Mouse (Mus musculus): ENCODE results near the gene Exoc8. TPM values are rescaled to one million over a fixed set of nuclear protein-coding genes. Genes with fewer than 3 reads are reported as not detected.

Gene Exoc8
- total RNA-seq, 2 experiments from 2014 or later, result 8.9 to 16.1 TPM

GRCm38 (mm10) chr8:124860188-124860587 is 37.3 kb downstream of the Exoc8 start:
- ATAC-seq (ENCODE audit: poor library complexity, severe bottlenecking), result no peak

- ATAC-seq (ENCODE audit: poor library complexity, severe bottlenecking), result peak; percentile 33; the same call in 1 of the 2 replicates
Observed at GRCm38 (mm10) chr8:124859466-124859865, 38.0 kb downstream of the Exoc8 start.

- no peak for ATAC-seq (ENCODE audit: poor library complexity, severe bottlenecking)
Observed at GRCm38 (mm10) chr8:124853511-124853910, 44.0 kb downstream of the Exoc8 start.

GRCm38 (mm10) chr8:124845573-124845972 is 51.9 kb downstream of the Exoc8 start:
- no peak for ATAC-seq (ENCODE audit: poor library complexity, severe bottlenecking)

- no peak for ATAC-seq (ENCODE audit: poor library complexity, severe bottlenecking)
Observed at GRCm38 (mm10) chr8:124845131-124845530, 52.4 kb downstream of the Exoc8 start.

Other genes starting within 250 kb of the Exoc8 start
- 6.2 and 7.5 TPM in 2 replicates for gene 2310022B05Rik, start 234.3 kb downstream of the Exoc8 start, total RNA-seq (2015)
- gene 2310022B05Rik, start 234.3 kb downstream of the Exoc8 start, total RNA-seq (2017), result 1.6 and 2.1 TPM in 2 replicates
- 34.0 and 47.9 TPM in 2 replicates for gene Ttc13, start 175.7 kb downstream of the Exoc8 start, total RNA-seq (2015)
- 32.7 and 36.7 TPM in 2 replicates for gene Ttc13, start 175.7 kb downstream of the Exoc8 start, total RNA-seq (2017)
- gene Arv1, start 175.6 kb downstream of the Exoc8 start, total RNA-seq (2015), result 4.6 and 5.3 TPM in 2 replicates
- gene Arv1, start 175.6 kb downstream of the Exoc8 start, total RNA-seq (2017), result 0.92 and 1.5 TPM in 2 replicates
- 0.98 and 1.3 TPM in 2 replicates for gene Fam89a, start 145.9 kb downstream of the Exoc8 start, total RNA-seq (2015)
- 0.33 TPM in 1 of 2 replicates, not detected in the other for gene Fam89a, start 145.9 kb downstream of the Exoc8 start, total RNA-seq (2017)
- not detected in 2 replicates for gene Trim67, start 104.6 kb downstream of the Exoc8 start, total RNA-seq (2015)
- gene Trim67, start 104.6 kb downstream of the Exoc8 start, total RNA-seq (2017), result 0.04 TPM in 1 of 2 replicates, not detected in the other
- gene Gnpat, start 34.7 kb downstream of the Exoc8 start, total RNA-seq (2015), result 44.3 and 54.3 TPM in 2 replicates
- gene Gnpat, start 34.7 kb downstream of the Exoc8 start, total RNA-seq (2017), result 43.9 and 50.3 TPM in 2 replicates
- 11.6 and 13.2 TPM in 2 replicates for gene 2810004N23Rik, start 34.6 kb downstream of the Exoc8 start, total RNA-seq (2015)
- 23.9 and 24.4 TPM in 2 replicates for gene 2810004N23Rik, start 34.6 kb downstream of the Exoc8 start, total RNA-seq (2017)
- gene Sprtn, start 181 bp upstream of the Exoc8 start, total RNA-seq (2015), result 11.0 and 11.1 TPM in 2 replicates
- gene Sprtn, start 181 bp upstream of the Exoc8 start, total RNA-seq (2017), result 18.9 and 20.7 TPM in 2 replicates
- gene Egln1, start 51.6 kb upstream of the Exoc8 start, total RNA-seq (2015), result 26.5 and 28.4 TPM in 2 replicates
- gene Egln1, start 51.6 kb upstream of the Exoc8 start, total RNA-seq (2017), result 17.8 and 19.2 TPM in 2 replicates
- gene Tsnax, start 115.3 kb upstream of the Exoc8 start, total RNA-seq (2015), result 36.7 and 37.0 TPM in 2 replicates
- gene Tsnax, start 115.3 kb upstream of the Exoc8 start, total RNA-seq (2017), result 40.9 and 45.0 TPM in 2 replicates
- gene Disc1, start 156.5 kb upstream of the Exoc8 start, total RNA-seq (2015), result 3.0 and 5.6 TPM in 2 replicates
- gene Disc1, start 156.5 kb upstream of the Exoc8 start, total RNA-seq (2017), result 4.3 and 8.2 TPM in 2 replicates